Mouse (Mus musculus): ENCODE data around the gene Kif26b. TPM values are rescaled to one million over a fixed set of nuclear protein-coding genes. Genes with fewer than 3 reads are reported as not detected.

The Kif26b gene
- polyA plus RNA-seq, 1 experiment from 2014 or later, result 8.8 TPM

GRCm38 (mm10) chr1:178824871-178825270 is 295.9 kb downstream of the Kif26b start:
- no peak for ATAC-seq (ENCODE audit: extremely low read depth, insufficient number of reproducible peaks, low FRiP score, low TSS enrichment)
- Histone ChIP-seq H3K4me3 (no peak overlapping the region), H3K4me1 (peaks cover 50% of the 10 kb centered on the region), H3K27ac (replicated peaks) (no peak overlapping the region), H3K36me3 (peaks cover 7% of the 10 kb centered on the region), H3K27me3 (replicated peaks) (no peaks in the 10 kb centered on the region), H3K9me3 (no peaks in the 10 kb centered on the region), H3K4me2 (no peak overlapping the region), H3K9ac (no peak overlapping the region)
- 49% methylated on average over 5 of the region's 5 CpGs for whole genome bisulfite sequencing

GRCm38 (mm10) chr1:178827223-178827622 is 298.3 kb downstream of the Kif26b start:
- H3K36me3 ChIP-seq, result peaks cover 7% of the 10 kb centered on the region
- H3K27me3 ChIP-seq (replicated peaks), result no peaks in the 10 kb centered on the region
- no peak for ATAC-seq (ENCODE audit: extremely low read depth, insufficient number of reproducible peaks, low FRiP score, low TSS enrichment)
- WGBS, result 87% methylated on average over 3 of the region's 3 CpGs
- H3K4me1 ChIP-seq, result peaks cover 36% of the 10 kb centered on the region
- no peak overlapping the region for H3K9ac ChIP-seq
- no peaks in the 10 kb centered on the region for H3K9me3 ChIP-seq
- no peak overlapping the region for H3K4me2 ChIP-seq
- no peak overlapping the region for H3K27ac ChIP-seq (replicated peaks)
- H3K4me3 ChIP-seq, result no peak overlapping the region

- peaks cover 28% of the 10 kb centered on the region for H3K4me1 ChIP-seq
- 62% methylated on average over 4 of the region's 4 CpGs for WGBS
- no peaks in the 10 kb centered on the region for H3K36me3 ChIP-seq
- no peaks in the 10 kb centered on the region for H3K27me3 ChIP-seq (replicated peaks)
- H3K4me2 ChIP-seq, result no peak overlapping the region
- no peak overlapping the region for H3K9ac ChIP-seq
- H3K4me3 ChIP-seq, result no peak overlapping the region
- H3K9me3 ChIP-seq, result no peaks in the 10 kb centered on the region
- ATAC-seq (ENCODE audit: extremely low read depth, insufficient number of reproducible peaks, low FRiP score, low TSS enrichment), result no peak
- no peak overlapping the region for H3K27ac ChIP-seq (replicated peaks)
Observed at GRCm38 (mm10) chr1:178829456-178829855, 300.5 kb downstream of the Kif26b start.

GRCm38 (mm10) chr1:178832571-178832970 is 303.6 kb downstream of the Kif26b start:
- H3K27me3 ChIP-seq (replicated peaks), result no peaks in the 10 kb centered on the region
- peaks cover 14% of the 10 kb centered on the region for H3K4me1 ChIP-seq
- 71% methylated on average over 6 of the region's 6 CpGs for WGBS
- H3K36me3 ChIP-seq, result no peaks in the 10 kb centered on the region
- H3K9ac ChIP-seq, result no peak overlapping the region
- ATAC-seq (ENCODE audit: extremely low read depth, insufficient number of reproducible peaks, low FRiP score, low TSS enrichment), result no peak
- H3K4me3 ChIP-seq, result no peak overlapping the region
- no peaks in the 10 kb centered on the region for H3K9me3 ChIP-seq
- no peak overlapping the region for H3K4me2 ChIP-seq
- H3K27ac ChIP-seq (replicated peaks), result no peak overlapping the region

GRCm38 (mm10) chr1:178835805-178836204 is 306.9 kb downstream of the Kif26b start:
- WGBS, result 65% methylated on average over 9 of the region's 9 CpGs
- ATAC-seq (ENCODE audit: extremely low read depth, insufficient number of reproducible peaks, low FRiP score, low TSS enrichment), result no peak
- H3K27me3 ChIP-seq (replicated peaks), result no peaks in the 10 kb centered on the region
- H3K4me3 ChIP-seq, result no peak overlapping the region
- H3K36me3 ChIP-seq, result no peaks in the 10 kb centered on the region
- peaks cover 30% of the 10 kb centered on the region for H3K4me1 ChIP-seq
- no peak overlapping the region for H3K4me2 ChIP-seq
- no peak overlapping the region for H3K9ac ChIP-seq
- no peak overlapping the region for H3K27ac ChIP-seq (replicated peaks)
- H3K9me3 ChIP-seq, result no peaks in the 10 kb centered on the region

GRCm38 (mm10) chr1:178836998-178837397 is 308.1 kb downstream of the Kif26b start:
- Histone ChIP-seq H3K27me3 (replicated peaks) (no peaks in the 10 kb centered on the region), H3K4me2 (no peak overlapping the region), H3K9ac (no peak overlapping the region), H3K4me3 (no peak overlapping the region), H3K4me1 (peaks cover 34% of the 10 kb centered on the region), H3K36me3 (no peaks in the 10 kb centered on the region), H3K9me3 (no peaks in the 10 kb centered on the region), H3K27ac (replicated peaks) (no peak overlapping the region)
- ATAC-seq (ENCODE audit: extremely low read depth, insufficient number of reproducible peaks, low FRiP score, low TSS enrichment), result no peak
- WGBS, result 82% methylated on average over 1 of the region's 1 CpGs

- 23% methylated on average over 10 of the region's 10 CpGs for WGBS
Observed at GRCm38 (mm10) chr1:178838696-178839320, 309.9 kb downstream of the Kif26b start.

GRCm38 (mm10) chr1:178840311-178840710 is 311.4 kb downstream of the Kif26b start:
- no peak overlapping the region for H3K4me2 ChIP-seq
- ATAC-seq (ENCODE audit: extremely low read depth, insufficient number of reproducible peaks, low FRiP score, low TSS enrichment), result no peak

More at GRCm38 (mm10) chr1:178838696-178839320, 309.9 kb downstream of the Kif26b start:
- ATAC-seq (ENCODE audit: extremely low read depth, insufficient number of reproducible peaks, low FRiP score, low TSS enrichment), result no peak
- H3K4me2 ChIP-seq, result peak overlapping the region; percentile 3; the same call in 1 of the 2 replicates
- no peak overlapping the region for H3K4me3 ChIP-seq
- no peak overlapping the region for H3K9ac ChIP-seq
- H3K4me1 ChIP-seq, result peaks cover 34% of the 10 kb centered on the region
- H3K27me3 ChIP-seq (replicated peaks), result no peaks in the 10 kb centered on the region
- H3K27ac ChIP-seq (replicated peaks), result peak overlapping the region; percentile 60
- no peaks in the 10 kb centered on the region for H3K36me3 ChIP-seq
- no peaks in the 10 kb centered on the region for H3K9me3 ChIP-seq

GRCm38 (mm10) chr1:178844839-178845238 is 315.9 kb downstream of the Kif26b start:
- Histone ChIP-seq H3K4me3 (no peak overlapping the region), H3K27me3 (replicated peaks) (no peaks in the 10 kb centered on the region), H3K27ac (replicated peaks) (no peak overlapping the region), H3K4me1 (peaks cover 26% of the 10 kb centered on the region), H3K9ac (no peak overlapping the region), H3K4me2 (no peak overlapping the region), H3K36me3 (0 out of 2 replicates have a peak, but pooled peaks cover 2% of the 10 kb centered on the region), H3K9me3 (no peaks in the 10 kb centered on the region)
- no peak for ATAC-seq (ENCODE audit: extremely low read depth, insufficient number of reproducible peaks, low FRiP score, low TSS enrichment)
- WGBS, result 70% methylated on average over 6 of the region's 6 CpGs

More at GRCm38 (mm10) chr1:178840311-178840710, 311.4 kb downstream of the Kif26b start:
- Histone ChIP-seq H3K9me3 (no peaks in the 10 kb centered on the region), H3K27me3 (replicated peaks) (no peaks in the 10 kb centered on the region), H3K36me3 (no peaks in the 10 kb centered on the region), H3K9ac (no peak overlapping the region), H3K4me3 (no peak overlapping the region), H3K4me1 (peaks cover 34% of the 10 kb centered on the region), H3K27ac (replicated peaks) (0 out of 2 replicates have a peak overlapping the region, but pooled peaks have one; percentile 9)
- 34% methylated on average over 7 of the region's 7 CpGs for WGBS

GRCm38 (mm10) chr1:178847569-178847968 is 318.6 kb downstream of the Kif26b start:
- no peak overlapping the region for H3K4me2 ChIP-seq
- H3K9ac ChIP-seq, result no peak overlapping the region
- ATAC-seq (ENCODE audit: extremely low read depth, insufficient number of reproducible peaks, low FRiP score, low TSS enrichment), result no peak
- 87% methylated on average over 5 of the region's 5 CpGs for WGBS
- H3K36me3 ChIP-seq, result 0 out of 2 replicates have a peak, but pooled peaks cover 2% of the 10 kb centered on the region
- H3K4me3 ChIP-seq, result no peak overlapping the region
- peaks cover 13% of the 10 kb centered on the region for H3K4me1 ChIP-seq
- H3K27ac ChIP-seq (replicated peaks), result no peak overlapping the region
- H3K27me3 ChIP-seq (replicated peaks), result no peaks in the 10 kb centered on the region
- H3K9me3 ChIP-seq, result no peaks in the 10 kb centered on the region

- Histone ChIP-seq H3K4me3 (no peak overlapping the region), H3K27ac (replicated peaks) (no peak overlapping the region), H3K27me3 (replicated peaks) (no peaks in the 10 kb centered on the region), H3K36me3 (0 out of 2 replicates have a peak, but pooled peaks cover 2% of the 10 kb centered on the region), H3K4me1 (peaks cover 13% of the 10 kb centered on the region), H3K9ac (no peak overlapping the region), H3K4me2 (no peak overlapping the region), H3K9me3 (no peaks in the 10 kb centered on the region)
- WGBS, result 55% methylated on average over 5 of the region's 5 CpGs
- ATAC-seq (ENCODE audit: extremely low read depth, insufficient number of reproducible peaks, low FRiP score, low TSS enrichment), result no peak
Observed at GRCm38 (mm10) chr1:178848380-178849106, 319.6 kb downstream of the Kif26b start.

All from heart, embryonic 13.5 days (tissue).